Mouse (Mus musculus): ENCODE measurements around the gene Tmem26. TPM values are rescaled to one million over a fixed set of nuclear protein-coding genes. Genes with fewer than 3 reads are reported as not detected.

Tmem26 gene
- 22.0 to 24.9 TPM (median 24.6 TPM) in 3 replicates for total RNA-seq (2017)

GRCm38 (mm10) chr10:68723568-68724360 lies at the start of gene Tmem26:
TSS of gene Tmem26 (plus strand) at chr10:68723646.
- ATAC-seq (replicated peaks; ENCODE audit: insufficient number of reproducible peaks, low FRiP score, low TSS enrichment, poor library complexity, severe bottlenecking), result peak; percentile 58

DNA sequence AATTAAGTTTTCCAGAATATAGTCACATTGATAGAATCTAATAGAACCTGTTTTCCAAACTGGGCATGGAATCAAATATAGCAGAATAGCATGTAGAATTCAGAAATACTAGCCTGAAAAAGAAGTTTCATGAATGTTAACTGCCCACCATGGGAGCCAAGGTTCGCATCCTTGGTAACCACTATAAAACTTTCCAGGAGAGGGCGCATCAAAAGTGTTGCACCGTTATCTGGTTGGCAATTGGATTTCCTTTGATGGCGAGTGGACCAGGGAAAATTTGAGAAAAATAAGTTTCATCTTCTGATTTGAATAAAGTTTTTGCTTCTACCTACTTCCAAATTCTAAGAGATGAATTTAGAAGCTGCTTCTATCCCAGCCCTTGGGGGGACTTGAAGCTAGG lies 44.8 kb upstream of the Tmem26 start:
- no peak for ATAC-seq (replicated peaks; ENCODE audit: insufficient number of reproducible peaks, low FRiP score, low TSS enrichment, poor library complexity, severe bottlenecking)

DNA sequence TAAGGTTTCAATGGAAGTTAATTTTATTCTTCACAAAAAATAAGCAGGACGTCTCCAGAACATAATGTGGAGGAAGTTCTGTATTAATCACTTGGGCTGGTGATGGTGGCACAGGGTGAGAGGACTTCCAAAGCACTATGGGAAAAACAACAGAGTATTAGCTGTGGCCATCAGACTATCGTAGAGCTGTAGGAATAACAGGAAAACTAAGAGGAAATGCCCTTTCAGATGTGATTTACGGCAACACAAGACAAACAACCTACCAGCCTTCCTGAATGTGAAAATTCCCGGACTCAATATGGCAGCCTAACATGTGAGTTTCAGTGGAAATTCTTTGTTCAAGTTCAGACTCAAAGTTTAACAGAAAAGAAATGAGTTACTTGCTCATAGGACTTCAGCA lies 42.2 kb upstream of the Tmem26 start:
- ATAC-seq (replicated peaks; ENCODE audit: insufficient number of reproducible peaks, low FRiP score, low TSS enrichment, poor library complexity, severe bottlenecking), result no peak

DNA sequence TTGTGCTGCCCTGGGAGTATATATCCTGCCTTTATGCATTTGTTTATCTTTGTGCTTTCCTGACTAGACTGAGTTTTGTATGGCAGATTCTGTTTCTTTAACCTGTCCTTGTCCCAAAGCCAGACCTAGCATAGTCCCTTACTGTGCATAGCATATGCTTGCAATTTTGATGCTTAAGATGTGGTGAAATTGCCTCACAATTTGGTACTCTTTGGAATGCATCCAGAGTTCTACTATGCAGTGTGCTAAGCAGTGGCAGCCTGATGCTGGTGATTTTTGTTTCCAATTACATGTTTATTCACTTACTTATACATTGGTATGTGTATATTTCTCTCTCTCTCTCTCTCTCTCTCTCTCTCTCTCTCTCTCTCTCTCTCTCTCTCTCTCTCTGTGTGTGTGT lies 37.9 kb upstream of the Tmem26 start:
- no peak for ATAC-seq (replicated peaks; ENCODE audit: insufficient number of reproducible peaks, low FRiP score, low TSS enrichment, poor library complexity, severe bottlenecking)

GRCm38 (mm10) chr10:68691116-68691515 lies 32.3 kb upstream of the Tmem26 start:
- ATAC-seq (replicated peaks; ENCODE audit: insufficient number of reproducible peaks, low FRiP score, low TSS enrichment, poor library complexity, severe bottlenecking), result no peak

- no peak for ATAC-seq (replicated peaks; ENCODE audit: insufficient number of reproducible peaks, low FRiP score, low TSS enrichment, poor library complexity, severe bottlenecking)
These were observed 31.0 kb upstream of the Tmem26 start for GRCm38 (mm10) chr10:68692401-68692800.

DNA sequence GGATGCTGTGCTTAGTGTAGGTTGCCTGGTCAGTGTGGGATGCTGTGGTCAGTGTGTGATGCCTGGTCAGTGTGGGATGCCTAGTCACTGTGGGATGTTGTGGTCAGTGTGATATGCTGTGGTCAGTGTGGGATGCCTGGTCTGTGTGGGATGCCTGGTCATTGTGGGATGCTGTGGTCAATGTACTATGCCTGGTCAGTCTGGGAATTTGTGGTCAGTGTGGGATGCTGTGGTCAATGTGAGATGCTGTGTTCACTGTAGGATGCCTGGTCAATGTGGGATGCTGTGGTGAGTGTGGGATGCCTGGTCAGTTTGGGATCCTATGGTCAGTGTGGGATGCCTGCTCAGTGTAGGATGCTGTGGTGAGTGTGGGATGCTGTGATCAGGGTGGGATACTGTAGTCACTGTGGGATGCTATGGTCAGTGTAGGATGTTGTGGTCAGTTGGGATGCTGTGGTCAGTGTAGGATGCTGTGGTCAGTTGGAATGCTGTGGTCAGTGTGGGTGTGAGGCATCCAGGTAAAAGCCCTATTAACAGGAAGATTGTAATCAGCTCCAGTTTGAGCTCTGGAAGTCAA lies 27.6 kb upstream of the Tmem26 start:
- ATAC-seq (replicated peaks; ENCODE audit: insufficient number of reproducible peaks, low FRiP score, low TSS enrichment, poor library complexity, severe bottlenecking), result peak; percentile 31; the same call in 1 of the 2 replicates

- ATAC-seq (replicated peaks; ENCODE audit: insufficient number of reproducible peaks, low FRiP score, low TSS enrichment, poor library complexity, severe bottlenecking), result no peak
These were observed 19.2 kb upstream of the Tmem26 start for GRCm38 (mm10) chr10:68704268-68704667.

DNA sequence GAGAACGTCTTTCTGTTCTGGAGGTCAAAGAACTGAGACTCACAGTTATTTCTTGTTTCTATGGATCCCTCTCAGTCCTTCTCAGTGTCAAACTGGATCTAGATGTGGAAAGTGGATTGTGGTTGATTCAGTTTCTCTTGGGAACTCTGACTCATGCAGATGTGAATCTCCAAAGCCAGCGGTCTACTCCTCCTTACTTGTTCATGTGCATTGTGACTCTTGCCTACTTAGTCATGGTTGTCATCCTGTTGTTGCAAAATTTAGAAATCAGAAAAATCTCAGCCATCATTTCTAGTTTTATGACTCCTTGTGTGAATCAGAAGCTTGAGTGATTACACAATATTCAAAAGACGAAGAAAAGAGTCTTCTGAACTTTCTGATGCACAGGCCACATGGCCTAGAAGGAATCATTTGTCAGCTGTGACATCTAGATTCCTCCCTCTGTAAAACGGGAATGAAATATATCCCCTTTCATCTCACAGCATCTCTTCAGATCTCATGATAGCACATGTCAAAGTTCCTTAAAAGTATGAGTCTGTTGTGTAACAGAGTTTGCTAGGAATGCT lies 17.9 kb upstream of the Tmem26 start:
- no peak for ATAC-seq (replicated peaks; ENCODE audit: insufficient number of reproducible peaks, low FRiP score, low TSS enrichment, poor library complexity, severe bottlenecking)

DNA sequence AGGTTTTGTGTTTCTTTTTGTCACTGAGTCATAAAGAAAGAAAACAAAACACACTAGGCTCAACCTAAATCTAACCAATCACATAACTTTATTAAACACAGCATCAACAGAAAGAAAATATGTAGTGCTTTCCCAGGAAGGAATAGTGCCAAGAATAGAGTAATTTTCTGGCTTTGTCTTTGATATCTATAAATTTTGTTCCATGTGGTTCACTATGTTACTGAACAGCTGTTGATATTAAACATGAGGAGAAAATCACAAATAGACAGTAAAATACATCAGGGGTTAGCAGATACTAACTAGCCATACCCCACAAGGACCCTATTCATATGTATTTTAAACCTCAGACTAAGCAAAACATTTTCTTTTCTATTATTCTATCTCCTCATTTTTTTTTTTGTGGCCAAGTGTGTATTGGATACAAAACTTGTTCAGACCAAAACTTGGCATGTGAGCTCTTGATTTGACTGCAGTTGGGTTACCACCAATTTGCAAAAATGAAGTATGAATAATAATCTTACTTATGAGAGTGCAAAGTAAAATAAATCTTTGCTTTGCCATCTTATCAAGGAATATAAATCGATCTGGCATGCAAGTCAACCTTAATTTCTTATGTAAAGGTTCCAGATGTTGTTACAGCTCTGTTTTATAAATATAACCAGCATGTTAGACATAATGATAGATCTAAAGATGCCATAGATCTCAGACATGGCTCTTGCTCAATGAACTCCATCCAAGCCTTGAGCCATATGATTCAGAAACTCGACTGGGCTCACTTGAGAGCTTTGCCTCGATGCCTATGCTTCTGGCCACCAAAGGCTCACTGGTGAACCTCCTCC lies 16.2 kb upstream of the Tmem26 start:
- no peak for ATAC-seq (replicated peaks; ENCODE audit: insufficient number of reproducible peaks, low FRiP score, low TSS enrichment, poor library complexity, severe bottlenecking)

DNA sequence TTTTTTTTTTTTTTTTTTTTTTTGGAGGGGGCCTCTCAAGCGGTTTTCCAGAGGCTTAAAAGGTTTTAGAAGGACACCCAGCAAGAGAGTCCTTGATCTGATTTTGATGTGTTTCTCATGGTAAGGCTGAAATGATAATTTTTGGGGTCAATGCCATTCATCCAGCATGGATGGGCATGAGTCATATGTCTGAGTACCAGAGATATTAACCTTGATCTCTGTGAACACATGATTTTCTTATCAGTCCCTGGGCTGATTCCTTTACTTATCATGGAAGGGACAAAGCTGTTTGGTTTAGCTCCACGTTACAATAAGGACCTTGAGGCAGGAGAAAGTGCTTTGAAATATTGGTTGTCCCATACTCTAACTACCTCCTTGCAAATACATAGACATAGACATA lies 10.5 kb upstream of the Tmem26 start:
- no peak for ATAC-seq (replicated peaks; ENCODE audit: insufficient number of reproducible peaks, low FRiP score, low TSS enrichment, poor library complexity, severe bottlenecking)

DNA sequence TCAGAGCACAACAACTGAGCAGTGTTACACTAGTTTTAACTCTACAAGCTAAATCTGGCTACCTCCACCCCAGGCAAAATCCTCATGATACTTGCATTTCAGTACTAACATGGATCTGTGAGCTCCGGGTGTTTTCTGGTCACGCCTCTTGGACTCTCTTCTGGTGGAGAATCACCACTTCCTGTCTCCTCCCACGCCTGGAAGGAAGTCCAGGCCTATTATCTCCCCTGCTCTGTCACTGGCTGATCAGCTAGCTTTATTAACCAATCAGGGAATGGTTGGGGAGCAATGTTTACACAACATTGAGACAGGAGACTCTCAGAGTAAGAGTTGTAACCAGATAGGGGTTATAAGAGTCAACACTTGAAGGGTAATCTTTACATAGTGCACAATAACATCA lies 9.1 kb upstream of the Tmem26 start:
- peak; percentile 84 for ATAC-seq (replicated peaks; ENCODE audit: insufficient number of reproducible peaks, low FRiP score, low TSS enrichment, poor library complexity, severe bottlenecking)

- peak; percentile 73 for ATAC-seq (replicated peaks; ENCODE audit: insufficient number of reproducible peaks, low FRiP score, low TSS enrichment, poor library complexity, severe bottlenecking)
These were observed 8.1 kb upstream of the Tmem26 start for GRCm38 (mm10) chr10:68715396-68715795.

GRCm38 (mm10) chr10:68718375-68718774 lies 5.1 kb upstream of the Tmem26 start:
- ATAC-seq (replicated peaks; ENCODE audit: insufficient number of reproducible peaks, low FRiP score, low TSS enrichment, poor library complexity, severe bottlenecking), result no peak

GRCm38 (mm10) chr10:68720887-68721400 lies 2.5 kb upstream of the Tmem26 start:
- ATAC-seq (replicated peaks; ENCODE audit: insufficient number of reproducible peaks, low FRiP score, low TSS enrichment, poor library complexity, severe bottlenecking), result no peak

DNA sequence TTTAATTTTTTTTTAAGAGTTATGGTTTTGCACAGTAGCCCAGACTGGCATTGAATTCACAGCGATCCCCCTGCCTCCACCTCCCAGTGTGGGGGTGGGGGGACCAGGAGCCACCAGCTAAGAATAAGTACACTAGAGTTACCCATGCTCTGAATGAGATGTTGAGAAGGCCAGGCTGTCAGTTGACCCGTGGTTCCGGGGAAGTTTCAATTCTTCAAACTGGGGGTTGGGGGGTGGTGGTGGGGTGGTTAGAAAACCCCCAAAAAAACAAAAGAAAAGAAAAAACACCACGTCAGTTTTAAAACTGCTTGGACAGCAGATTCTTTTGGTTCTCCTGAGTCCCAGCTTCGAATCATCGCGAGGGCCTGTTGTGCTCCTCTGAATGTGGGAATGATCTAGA lies 431 bp upstream of the Tmem26 start:
- ATAC-seq (replicated peaks; ENCODE audit: insufficient number of reproducible peaks, low FRiP score, low TSS enrichment, poor library complexity, severe bottlenecking), result no peak

DNA sequence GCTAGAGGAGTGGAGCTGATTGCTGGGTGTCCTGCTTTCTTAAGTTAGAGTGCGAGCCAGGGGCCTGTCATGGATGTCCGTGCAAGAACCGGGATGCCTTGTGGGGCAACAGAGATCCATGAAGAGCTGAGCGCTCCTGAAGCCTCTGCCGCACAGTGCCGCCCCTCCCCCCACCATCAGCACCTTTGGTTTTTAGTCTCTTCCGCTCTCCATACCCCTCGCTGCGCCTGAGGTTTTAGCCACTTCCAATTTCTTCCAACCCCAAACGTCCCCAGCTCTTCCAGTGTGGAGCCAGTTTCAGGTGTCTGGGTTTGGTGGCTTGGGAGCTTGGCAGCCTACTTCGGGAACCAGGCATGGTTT lies 895 bp downstream of the Tmem26 start:
- peak; percentile 32; the same call in 1 of the 2 replicates for ATAC-seq (replicated peaks; ENCODE audit: insufficient number of reproducible peaks, low FRiP score, low TSS enrichment, poor library complexity, severe bottlenecking)

GRCm38 (mm10) chr10:68727464-68727863 lies 4.0 kb downstream of the Tmem26 start:
- ATAC-seq (replicated peaks; ENCODE audit: insufficient number of reproducible peaks, low FRiP score, low TSS enrichment, poor library complexity, severe bottlenecking), result no peak

DNA sequence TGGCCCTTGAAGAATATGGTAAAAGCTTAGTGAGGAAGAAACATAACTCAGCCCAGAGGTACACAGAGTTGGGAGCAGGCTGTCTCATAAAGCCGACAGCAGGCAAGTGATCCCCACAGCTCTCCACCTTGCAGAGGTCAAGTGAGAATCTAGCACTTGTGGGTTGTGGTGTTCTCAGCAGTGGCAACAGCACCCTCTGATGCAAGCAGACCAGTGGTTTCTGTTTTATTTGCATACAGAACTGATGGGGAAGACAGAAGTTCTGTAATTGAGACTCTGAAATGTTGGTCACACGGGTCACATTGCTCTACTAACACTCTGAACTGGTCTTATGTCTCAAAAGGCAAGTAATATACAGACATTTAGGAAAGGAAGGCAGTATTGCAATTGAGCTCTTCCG lies 12.2 kb downstream of the Tmem26 start:
- peak; percentile 89 for ATAC-seq (replicated peaks; ENCODE audit: insufficient number of reproducible peaks, low FRiP score, low TSS enrichment, poor library complexity, severe bottlenecking)
